Mouse (Mus musculus): Measurements from ENCODE around the gene Net1. TPM values are rescaled to one million over a fixed set of nuclear protein-coding genes. Genes with fewer than 3 reads are reported as not detected.

Gene Net1
- polyA plus RNA-seq, 1 experiment from 2014 or later, result 106 TPM

- Histone ChIP-seq H3K4me2 (replicated peaks; ENCODE audit: low read depth) (no peak overlapping the region), H3K27me3 (replicated peaks; ENCODE audit: control insufficient read depth, insufficient read depth, low read length) (no peaks in the 10 kb centered on the region), H3K9ac (ENCODE audit: low read depth, low read length) (no peak overlapping the region), H3K9me3 (ENCODE audit: control insufficient read depth) (no peaks in the 10 kb centered on the region), H3K4me1 (replicated peaks; ENCODE audit: control insufficient read depth, insufficient read depth, low read length) (no peaks in the 10 kb centered on the region), H3K36me3 (ENCODE audit: control insufficient read depth, insufficient read depth) (no peaks in the 10 kb centered on the region), H3K4me3 (ENCODE audit: low read depth, low read length) (no peak overlapping the region), H3K27ac (ENCODE audit: low read depth, low read length) (no peak overlapping the region)
- WGBS, result 67% methylated on average over 8 of the region's 8 CpGs
- TF ChIP-seq CTCF (IDR thresholded peaks at IDR 0.05; ENCODE audit: low read depth), result no peak
- no peak for ATAC-seq
Measured at GRCm38 (mm10) chr13:3866355-3867052, 51.5 kb downstream of the Net1 start.

GRCm38 (mm10) chr13:3865648-3866354 lies 52.2 kb downstream of the Net1 start:
- Histone ChIP-seq H3K4me1 (replicated peaks; ENCODE audit: control insufficient read depth, insufficient read depth, low read length) (no peaks in the 10 kb centered on the region), H3K4me3 (ENCODE audit: low read depth, low read length) (no peak overlapping the region), H3K36me3 (ENCODE audit: control insufficient read depth, insufficient read depth) (no peaks in the 10 kb centered on the region), H3K27ac (ENCODE audit: low read depth, low read length) (no peak overlapping the region), H3K9ac (ENCODE audit: low read depth, low read length) (no peak overlapping the region), H3K27me3 (replicated peaks; ENCODE audit: control insufficient read depth, insufficient read depth, low read length) (no peaks in the 10 kb centered on the region), H3K4me2 (replicated peaks; ENCODE audit: low read depth) (no peak overlapping the region), H3K9me3 (ENCODE audit: control insufficient read depth) (no peaks in the 10 kb centered on the region)
- WGBS, result 52% methylated on average over 14 of the region's 14 CpGs
- peak; percentile 75 for ATAC-seq
- TF ChIP-seq CTCF (IDR thresholded peaks at IDR 0.05; ENCODE audit: low read depth), result peak; percentile 7; the same call in 1 of the 2 replicates

- no peak for ATAC-seq
- no peaks in the 10 kb centered on the region for H3K27me3 ChIP-seq (replicated peaks; ENCODE audit: control insufficient read depth, insufficient read depth, low read length)
- no peak overlapping the region for H3K4me2 ChIP-seq (replicated peaks; ENCODE audit: low read depth)
- 81% methylated on average over 10 of the region's 10 CpGs for WGBS
- H3K9ac ChIP-seq (ENCODE audit: low read depth, low read length), result no peak overlapping the region
- H3K4me1 ChIP-seq (replicated peaks; ENCODE audit: control insufficient read depth, insufficient read depth, low read length), result no peaks in the 10 kb centered on the region
- no peak for TF ChIP-seq CTCF (IDR thresholded peaks at IDR 0.05; ENCODE audit: low read depth)
- H3K36me3 ChIP-seq (ENCODE audit: control insufficient read depth, insufficient read depth), result no peaks in the 10 kb centered on the region
- no peak overlapping the region for H3K27ac ChIP-seq (ENCODE audit: low read depth, low read length)
- no peak overlapping the region for H3K4me3 ChIP-seq (ENCODE audit: low read depth, low read length)
- H3K9me3 ChIP-seq (ENCODE audit: control insufficient read depth), result no peaks in the 10 kb centered on the region
Measured at GRCm38 (mm10) chr13:3862922-3863580, 55.0 kb downstream of the Net1 start.

- Histone ChIP-seq H3K36me3 (ENCODE audit: control insufficient read depth, insufficient read depth) (no peaks in the 10 kb centered on the region), H3K4me3 (ENCODE audit: low read depth, low read length) (no peak overlapping the region), H3K4me1 (replicated peaks; ENCODE audit: control insufficient read depth, insufficient read depth, low read length) (no peaks in the 10 kb centered on the region), H3K4me2 (replicated peaks; ENCODE audit: low read depth) (no peak overlapping the region), H3K9me3 (ENCODE audit: control insufficient read depth) (no peaks in the 10 kb centered on the region), H3K27me3 (replicated peaks; ENCODE audit: control insufficient read depth, insufficient read depth, low read length) (no peaks in the 10 kb centered on the region), H3K9ac (ENCODE audit: low read depth, low read length) (no peak overlapping the region), H3K27ac (ENCODE audit: low read depth, low read length) (no peak overlapping the region)
- ATAC-seq, result peak; percentile 73
- peak; percentile 50 for TF ChIP-seq CTCF (IDR thresholded peaks at IDR 0.05; ENCODE audit: low read depth)
- 61% methylated on average over 3 of the region's 3 CpGs for WGBS
Measured at GRCm38 (mm10) chr13:3862325-3862724, 55.7 kb downstream of the Net1 start.

GRCm38 (mm10) chr13:3861251-3861650 lies 56.8 kb downstream of the Net1 start:
- no peaks in the 10 kb centered on the region for H3K4me1 ChIP-seq (replicated peaks; ENCODE audit: control insufficient read depth, insufficient read depth, low read length)
- H3K4me3 ChIP-seq (ENCODE audit: low read depth, low read length), result no peak overlapping the region
- WGBS, result 91% methylated on average over 8 of the region's 8 CpGs
- no peaks in the 10 kb centered on the region for H3K27me3 ChIP-seq (replicated peaks; ENCODE audit: control insufficient read depth, insufficient read depth, low read length)
- no peak for ATAC-seq
- H3K36me3 ChIP-seq (ENCODE audit: control insufficient read depth, insufficient read depth), result no peaks in the 10 kb centered on the region
- no peak for TF ChIP-seq CTCF (IDR thresholded peaks at IDR 0.05; ENCODE audit: low read depth)
- H3K9ac ChIP-seq (ENCODE audit: low read depth, low read length), result no peak overlapping the region
- H3K4me2 ChIP-seq (replicated peaks; ENCODE audit: low read depth), result no peak overlapping the region
- H3K27ac ChIP-seq (ENCODE audit: low read depth, low read length), result no peak overlapping the region
- H3K9me3 ChIP-seq (ENCODE audit: control insufficient read depth), result no peaks in the 10 kb centered on the region

- 81% methylated on average over 1 of the region's 1 CpGs for WGBS
- Histone ChIP-seq H3K27me3 (replicated peaks; ENCODE audit: control insufficient read depth, insufficient read depth, low read length) (no peaks in the 10 kb centered on the region), H3K4me1 (replicated peaks; ENCODE audit: control insufficient read depth, insufficient read depth, low read length) (no peaks in the 10 kb centered on the region), H3K4me3 (ENCODE audit: low read depth, low read length) (no peak overlapping the region), H3K4me2 (replicated peaks; ENCODE audit: low read depth) (no peak overlapping the region), H3K9ac (ENCODE audit: low read depth, low read length) (no peak overlapping the region), H3K27ac (ENCODE audit: low read depth, low read length) (no peak overlapping the region), H3K36me3 (ENCODE audit: control insufficient read depth, insufficient read depth) (no peaks in the 10 kb centered on the region), H3K9me3 (ENCODE audit: control insufficient read depth) (no peaks in the 10 kb centered on the region)
- TF ChIP-seq CTCF (IDR thresholded peaks at IDR 0.05; ENCODE audit: low read depth), result no peak
- ATAC-seq, result no peak
Measured at GRCm38 (mm10) chr13:3856252-3856651, 61.8 kb downstream of the Net1 start.
